Mouse (Mus musculus) C2C12 (cell line): ENCODE measurements around the gene Eya2.

Source experiments
- CTCF ChIP-seq: IDR thresholded peaks from one replicate; pipeline ENCODE4 v1.5.1; 2011; ENCODE audit not compliant: control insufficient read depth, insufficient read depth, insufficient read length
- MYOD1 ChIP-seq: IDR thresholded peaks from one replicate; pipeline ENCODE4 v1.6.1; 2011; ENCODE audit warnings: low read depth; ENCODE audit not compliant: control insufficient read depth, insufficient read length
- MYOG ChIP-seq: IDR thresholded peaks from one replicate; pipeline ENCODE4 v1.6.1; 2011; ENCODE audit not compliant: control insufficient read depth, insufficient read length; ENCODE audit errors: extremely low read depth
- USF1 ChIP-seq: IDR thresholded peaks from one replicate; pipeline ENCODE4 v1.6.1; 2011; ENCODE audit warnings: low read depth, mild to moderate bottlenecking, control low read depth, moderate library complexity

- no peak for TF ChIP-seq CTCF
- TF ChIP-seq MYOD1 = no peak
- no peak for TF ChIP-seq USF1
- TF ChIP-seq MYOG = no peak
Measured at GRCm38 (mm10) chr2:165791026-165791425, 196.2 kb downstream of the Eya2 start.
